Mouse (Mus musculus) megakaryocyte progenitor cell, adult 5-6 weeks (primary cell): ENCODE measurements around the gene Cd4. TPM values are rescaled to one million over a fixed set of nuclear protein-coding genes. Genes with fewer than 3 reads are reported as not detected.
"Not testable (repeated sequence)": the region's sequence is repeated elsewhere in the genome, so short reads cannot be mapped to it uniquely, and the experiment has no call there.

Experiments used
- ATAC-seq: replicated peaks from 2 replicates; pipeline ENCODE4 v1.8.0; 2016; ENCODE audit warnings: mild to moderate bottlenecking, moderate TSS enrichment, inconsistent platforms; ENCODE audit not compliant: poor library complexity
- total RNA-seq, 2 experiments: library from RNA; stranded (forward) in 1 of 2; stranded (reverse) in 1 of 2; fragments of 157-497, 149-512 nt in 1 of 2; fragments of 200-1000 nt in 1 of 2; gene quantifications; 2 replicates each; pipeline versions ENCODE4 v1.2.3 to v1.2.4; 2015 to 2017

The Cd4 gene
- total RNA-seq, 2 experiments from 2014 or later, result 0.08 to 0.42 TPM

DNA sequence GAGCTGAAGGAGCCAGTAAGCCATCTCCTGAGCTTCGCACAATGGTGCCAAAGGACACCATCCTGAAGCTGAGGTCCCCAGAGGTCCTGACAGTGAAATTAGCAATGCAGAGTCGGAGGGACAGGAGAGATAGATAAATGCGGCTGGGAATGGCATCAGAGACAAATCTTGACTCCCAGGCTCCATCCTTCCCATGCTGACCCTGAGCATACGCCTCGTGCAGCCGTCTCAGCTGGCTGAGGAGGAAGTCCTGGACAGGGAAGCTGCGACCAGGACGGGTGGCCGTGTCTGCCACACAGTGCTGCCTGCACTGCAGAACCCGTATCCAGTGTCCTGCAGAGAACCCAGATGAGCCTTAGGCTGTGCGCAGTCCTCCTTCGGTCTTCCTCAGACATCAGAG is 33.4 kb downstream of the Cd4 start:
- ATAC-seq, result no peak

DNA sequence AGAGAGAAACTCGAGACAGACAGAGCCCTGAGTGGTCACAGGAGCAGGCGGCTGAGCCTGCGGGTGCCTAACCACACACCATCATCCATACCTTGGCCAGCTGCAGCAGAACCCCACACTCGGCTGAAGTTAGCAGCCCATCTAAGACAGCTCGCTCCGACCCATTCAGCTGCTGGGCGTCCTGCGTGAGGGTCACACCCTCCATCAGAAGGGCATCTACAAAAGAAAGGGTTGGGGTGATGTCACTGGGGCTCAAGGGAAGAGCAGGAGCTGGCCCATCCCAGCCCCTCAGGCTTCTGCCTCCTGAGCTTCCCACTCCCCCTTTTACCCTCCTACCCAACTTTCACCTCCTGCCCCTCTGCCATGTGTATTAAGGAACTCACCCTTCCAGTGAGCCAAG is 37.5 kb downstream of the Cd4 start:
- ATAC-seq, result no peak

DNA sequence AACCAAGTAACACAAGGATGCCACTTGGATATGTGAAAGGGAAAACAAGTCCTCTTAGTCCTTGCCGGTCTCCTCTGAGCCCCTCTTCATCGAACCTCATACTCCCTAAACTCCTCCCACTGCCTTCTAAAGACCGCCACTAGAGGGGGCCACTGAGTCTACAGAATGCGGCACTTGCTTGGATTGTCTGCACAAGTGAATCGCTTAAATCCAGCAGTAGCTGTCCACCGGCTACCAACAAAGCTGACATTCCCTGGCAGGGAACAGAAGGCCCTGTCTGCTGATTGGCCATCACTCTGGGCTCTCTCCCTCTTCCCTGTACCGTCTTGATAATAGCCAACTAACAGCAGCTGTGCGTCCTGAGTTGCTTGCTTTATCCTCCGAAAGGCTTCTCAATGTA is 40.7 kb downstream of the Cd4 start:
- peak; percentile 98 for ATAC-seq

DNA sequence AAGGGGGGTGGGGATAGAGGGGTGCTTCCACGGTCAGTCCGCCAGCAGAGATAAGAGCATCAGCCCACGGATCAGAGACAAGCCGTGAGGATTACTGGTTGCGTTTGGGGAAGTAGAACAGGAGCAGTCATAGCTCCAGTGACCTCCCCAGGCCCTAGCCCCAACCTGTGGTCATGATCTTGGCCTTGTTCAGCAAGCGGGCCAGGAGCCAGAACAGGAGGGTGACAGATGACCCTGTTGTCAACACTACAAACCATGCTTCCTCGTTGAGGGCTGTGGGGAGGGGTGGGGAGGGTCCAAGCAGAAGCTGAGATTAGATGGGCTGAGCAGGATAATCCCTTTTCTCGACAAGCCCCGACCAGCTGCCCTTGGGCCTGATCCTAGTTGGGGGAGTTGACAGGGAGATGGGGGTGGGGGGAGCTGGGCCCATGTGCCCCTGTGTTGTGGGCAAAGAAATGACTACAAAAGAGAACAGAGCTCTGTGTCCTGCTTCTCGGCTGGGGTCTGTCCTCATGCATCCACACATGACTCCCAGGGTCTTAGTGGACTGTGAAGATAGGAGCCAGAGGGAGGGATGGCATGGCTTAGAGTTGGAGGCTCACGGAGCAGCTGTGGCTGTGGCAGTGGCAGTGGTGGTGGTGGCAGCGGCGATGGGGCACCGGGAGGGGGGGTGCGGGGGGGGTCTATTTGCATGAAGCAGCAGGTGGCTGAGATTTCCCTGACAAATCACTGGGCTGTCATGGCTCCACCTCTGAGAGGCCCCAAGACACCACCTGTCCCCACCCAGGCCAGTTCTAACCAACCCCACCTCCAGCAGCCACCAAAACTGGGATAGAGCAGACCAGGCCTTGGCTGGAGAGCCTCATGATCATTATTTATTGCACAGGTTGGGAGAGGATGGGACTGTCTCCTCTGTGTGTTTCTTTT is 47.5 kb downstream of the Cd4 start, which contains the start of gene Gnb3:
Gnb3 (minus strand) TSS at position 35 of the 927 bp plus-strand sequence.
- ATAC-seq, result peak; percentile 62

DNA sequence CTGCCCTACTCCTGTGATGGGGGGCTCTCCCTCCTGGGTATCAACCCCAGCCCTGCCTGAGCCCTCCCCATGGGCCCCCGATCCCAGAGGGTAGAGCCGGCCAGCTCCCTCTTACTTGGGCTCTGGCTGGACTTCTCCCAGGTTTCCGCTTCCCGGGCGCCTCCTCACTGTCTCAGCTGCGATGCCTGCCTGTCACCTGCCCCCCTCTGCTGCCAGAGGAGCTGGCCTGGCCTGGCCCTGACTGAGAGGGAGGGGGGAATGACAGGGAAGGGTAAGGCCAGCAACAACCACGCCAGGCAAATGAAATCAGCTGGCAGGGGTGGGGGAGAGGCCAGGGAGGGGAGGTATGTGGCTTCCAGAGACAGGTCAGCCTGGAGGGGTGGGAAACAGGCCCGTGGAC is 48.2 kb downstream of the Cd4 start:
- no peak for ATAC-seq

DNA sequence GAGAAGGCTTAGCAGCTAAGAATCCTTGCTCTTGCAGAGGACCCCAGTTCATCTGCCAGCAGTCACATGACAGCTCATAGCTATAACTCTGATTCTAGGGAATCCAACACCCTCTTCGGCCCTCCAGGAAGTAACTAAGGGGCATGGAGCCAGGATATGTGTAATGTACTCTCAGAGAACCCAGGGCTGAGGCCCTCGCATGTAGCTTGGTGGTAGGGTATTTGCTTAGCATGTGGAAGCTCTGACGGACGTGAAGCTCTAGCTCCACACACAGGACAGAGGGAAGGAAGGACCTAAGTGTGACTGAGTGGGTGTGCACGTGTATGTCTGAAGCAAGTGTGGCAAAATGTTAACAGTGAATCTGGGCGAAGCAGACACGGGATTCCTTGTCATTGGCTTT is 51.6 kb downstream of the Cd4 start:
- no peak for ATAC-seq

DNA sequence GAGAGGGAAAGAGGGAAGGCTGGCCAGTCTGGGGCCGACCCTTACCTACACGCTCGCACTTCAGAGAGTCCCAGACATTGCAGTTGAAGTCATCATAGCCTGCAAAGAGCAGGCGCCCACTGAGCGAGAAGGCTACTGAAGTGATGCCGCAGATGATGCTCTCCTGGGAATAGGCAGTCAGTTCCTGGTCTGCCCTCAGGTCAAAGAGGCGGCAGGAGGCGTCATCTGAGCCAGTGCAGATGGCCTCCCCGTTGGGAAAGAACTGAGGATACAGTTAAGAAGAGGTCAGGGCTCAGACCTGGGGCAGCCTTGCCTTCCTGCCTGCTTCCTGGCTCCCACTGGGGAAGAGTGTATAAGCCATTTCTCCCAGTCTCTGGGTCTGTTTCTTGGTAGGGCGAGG is 52.5 kb downstream of the Cd4 start:
- ATAC-seq, result no peak

DNA sequence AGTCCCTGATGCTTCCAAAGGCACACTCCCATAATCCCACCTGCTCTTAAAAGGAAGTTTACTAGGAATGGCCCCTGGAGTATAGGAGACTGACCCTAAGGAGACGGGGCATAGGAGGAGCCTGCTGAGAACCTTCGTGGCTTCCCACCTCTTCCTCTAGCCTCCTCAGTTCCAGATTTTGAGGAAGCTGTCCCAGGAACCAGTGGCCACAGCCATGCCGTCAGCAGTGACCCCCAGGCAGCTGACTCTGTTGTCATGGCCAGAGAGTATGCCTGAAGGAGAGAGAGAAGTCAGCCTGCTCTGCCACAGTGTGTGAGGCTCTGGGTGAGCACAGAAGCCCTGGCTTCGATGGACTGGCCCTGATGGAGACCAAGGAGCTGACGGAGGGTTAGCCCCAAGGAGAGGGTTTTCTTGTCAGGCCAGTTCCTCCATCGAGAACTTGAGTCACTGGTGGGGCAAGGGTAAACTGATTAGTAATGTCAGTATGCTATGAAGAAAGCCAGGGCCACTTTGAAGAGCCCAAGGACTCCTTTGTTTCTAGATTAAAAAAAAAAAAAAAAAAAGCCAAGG is 53.4 kb downstream of the Cd4 start:
- no peak for ATAC-seq

DNA sequence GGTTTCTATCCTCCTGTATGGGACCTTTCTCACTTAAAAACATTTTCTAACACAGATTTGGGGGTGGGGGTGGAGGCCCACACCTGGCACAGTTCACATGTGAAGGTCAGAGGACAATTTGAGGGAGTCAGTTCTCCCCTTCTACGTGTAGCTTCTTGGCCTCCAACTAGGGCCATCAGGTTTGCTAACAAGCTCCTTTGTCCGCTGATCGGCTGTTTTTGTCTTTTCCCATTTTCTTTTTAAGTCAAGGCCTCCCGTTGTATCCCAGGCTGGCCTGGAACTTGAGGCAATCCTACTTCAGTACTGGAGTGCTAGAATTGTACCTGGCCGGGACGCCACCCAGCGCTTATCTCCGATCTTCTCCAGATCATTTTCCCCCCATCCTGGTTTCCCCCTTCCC is 56.4 kb downstream of the Cd4 start:
- no peak for ATAC-seq

DNA sequence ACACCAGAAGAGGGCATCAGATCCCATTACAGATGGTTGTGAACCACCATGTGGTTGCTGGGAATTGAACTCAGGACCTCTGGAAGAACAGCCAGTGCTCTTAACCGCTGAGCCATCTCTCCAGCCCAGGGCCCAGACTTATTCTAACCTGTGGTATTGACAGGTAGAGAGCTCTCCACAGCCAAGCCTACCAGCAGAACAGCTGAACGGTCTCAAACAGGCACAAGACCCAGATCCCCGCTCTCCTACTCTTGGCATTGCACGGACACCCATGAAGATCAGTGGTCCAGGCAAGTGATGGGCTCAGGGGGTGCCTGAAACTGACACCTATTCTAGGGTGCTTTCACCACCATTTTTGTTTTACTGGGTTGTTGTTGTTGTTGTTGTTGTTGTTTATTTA is 56.8 kb downstream of the Cd4 start:
- not testable (repeated sequence) for ATAC-seq

DNA sequence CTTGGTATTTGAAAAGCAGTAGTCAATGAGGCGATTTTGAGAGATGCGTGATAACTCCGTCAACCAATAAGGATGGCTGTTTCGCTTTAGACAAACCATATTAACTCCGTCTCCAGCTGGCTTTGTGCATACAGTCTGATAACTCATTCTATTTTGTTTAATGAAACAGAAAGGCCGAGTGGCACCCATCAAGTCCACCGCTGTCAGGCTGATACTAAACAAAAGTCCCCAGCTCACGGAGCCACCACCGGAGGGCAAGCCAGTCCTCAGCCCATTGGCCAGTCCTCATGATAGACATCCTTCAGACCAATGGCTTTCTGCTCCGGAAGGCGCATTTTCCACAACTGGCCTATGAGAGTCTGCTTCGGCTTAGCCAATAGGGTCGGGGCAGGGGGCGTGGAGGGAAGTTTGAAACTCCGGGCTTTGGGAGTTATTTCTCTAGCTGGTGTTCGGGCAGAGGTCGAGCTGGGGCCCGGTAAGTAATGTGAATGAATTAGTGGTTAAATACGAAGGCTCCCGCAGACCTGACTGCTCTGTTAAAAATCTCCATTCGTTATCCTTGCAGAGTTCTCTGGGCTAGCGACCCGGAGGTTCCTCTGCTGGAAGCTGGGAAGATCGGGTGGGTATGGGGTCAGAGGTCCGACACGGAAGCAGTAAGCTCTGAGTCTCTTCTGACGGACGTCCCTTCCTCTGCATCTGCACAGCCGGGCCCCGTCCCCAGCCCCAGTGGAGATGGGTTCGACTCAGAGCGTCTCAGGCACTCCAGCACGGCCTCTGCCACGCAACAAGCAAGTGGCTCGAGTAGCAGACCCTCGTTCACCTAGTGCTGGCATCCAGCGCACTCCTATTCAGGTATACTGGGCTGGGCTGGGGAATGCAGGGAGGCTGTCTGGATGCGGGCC is 58.0 kb downstream of the Cd4 start:
- ATAC-seq, result peak; percentile 59

DNA sequence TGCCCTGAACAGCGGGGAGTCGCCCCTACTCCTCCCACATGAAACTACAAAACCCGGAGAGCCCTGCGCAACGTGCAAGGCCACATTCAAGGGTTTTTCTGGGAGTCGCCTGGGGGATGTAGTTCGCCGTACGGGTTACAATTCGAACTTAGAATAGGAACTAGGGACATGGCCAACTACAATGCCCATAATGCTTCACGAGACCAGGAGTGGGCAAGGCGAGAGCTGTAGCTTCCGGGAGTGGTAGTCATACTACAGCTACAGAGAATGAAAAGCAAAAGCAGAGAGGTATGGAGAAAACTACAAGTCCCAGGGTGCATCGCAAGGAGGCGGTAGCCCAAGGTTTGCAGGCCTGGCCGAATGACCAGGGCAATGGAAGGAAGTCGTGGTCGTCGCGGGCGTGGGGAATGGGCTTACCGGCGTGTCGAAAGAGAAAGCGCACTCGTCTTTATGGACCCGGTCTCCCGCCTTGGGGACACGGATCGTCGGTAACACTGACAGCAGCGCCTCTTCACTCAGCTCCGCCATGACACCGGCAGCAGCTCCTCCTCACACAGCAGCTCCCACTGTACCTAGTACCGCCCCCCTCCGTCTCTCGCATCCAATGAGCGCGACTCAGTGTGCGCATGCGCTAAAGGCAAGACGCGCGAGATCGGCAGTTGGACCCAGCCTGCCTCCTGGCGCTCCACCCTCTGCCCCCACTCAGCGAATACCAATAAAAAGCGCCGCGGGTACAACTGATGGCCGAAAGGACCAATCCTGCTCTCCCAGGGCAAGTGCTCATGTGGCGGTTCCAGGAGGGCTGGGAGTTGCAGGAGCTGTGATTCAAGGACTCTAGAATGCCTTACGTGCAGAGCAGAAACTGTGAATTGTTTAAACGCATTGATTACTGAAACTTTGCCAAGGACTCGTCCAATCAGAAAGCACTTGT is 58.9 kb downstream of the Cd4 start, which contains the start of the genes Usp5 and Cdca3:
Usp5 (minus strand) TSS at position 617 of the 931 bp plus-strand sequence.
Cdca3 (plus strand) TSS at position 680 of the 931 bp plus-strand sequence.
- ATAC-seq, result peak; percentile 74

DNA sequence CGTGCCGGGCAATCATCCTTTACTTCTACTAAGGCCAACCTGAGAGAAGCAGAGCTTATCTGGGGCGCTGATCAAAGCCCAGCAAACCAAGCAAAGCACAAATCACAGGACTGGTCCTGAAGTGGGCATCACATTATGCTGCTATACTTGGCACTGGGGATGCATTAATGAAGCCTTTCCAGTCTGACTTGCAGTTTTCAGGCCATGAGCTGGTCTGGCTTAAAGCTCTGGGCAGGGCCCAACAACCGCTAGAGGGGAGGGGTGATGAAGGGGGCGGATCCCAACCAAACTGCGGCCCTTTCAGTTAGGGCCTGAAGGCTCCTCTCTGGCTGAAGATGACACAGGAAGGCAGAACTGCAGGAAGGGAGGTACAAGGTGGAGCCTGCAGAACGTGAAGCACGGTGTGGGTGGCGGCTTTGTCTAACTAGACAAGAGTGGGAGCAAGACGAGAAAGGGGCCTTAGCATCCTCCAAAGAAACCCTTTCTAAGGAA is 59.9 kb downstream of the Cd4 start:
- ATAC-seq, result peak; percentile 32

DNA sequence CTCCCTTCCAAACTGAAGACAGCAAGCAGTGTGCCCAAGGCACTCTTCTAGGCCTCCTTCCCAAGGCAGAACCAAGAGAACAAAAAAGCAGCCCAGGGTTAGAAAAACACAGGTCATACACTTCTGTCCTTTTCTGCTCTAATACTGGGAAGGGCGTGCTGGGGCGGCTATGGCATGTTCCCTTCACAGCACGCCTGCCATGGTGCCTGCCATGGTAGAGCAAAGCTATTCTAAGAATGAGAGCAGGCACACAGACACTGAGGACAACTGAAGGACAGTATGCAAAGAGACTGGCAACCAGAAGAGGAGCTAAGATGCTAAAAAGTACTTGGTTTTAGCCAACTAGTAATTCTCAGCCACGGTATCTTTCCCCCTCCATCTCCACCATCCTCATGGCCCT is 66.0 kb downstream of the Cd4 start:
- no peak for ATAC-seq

DNA sequence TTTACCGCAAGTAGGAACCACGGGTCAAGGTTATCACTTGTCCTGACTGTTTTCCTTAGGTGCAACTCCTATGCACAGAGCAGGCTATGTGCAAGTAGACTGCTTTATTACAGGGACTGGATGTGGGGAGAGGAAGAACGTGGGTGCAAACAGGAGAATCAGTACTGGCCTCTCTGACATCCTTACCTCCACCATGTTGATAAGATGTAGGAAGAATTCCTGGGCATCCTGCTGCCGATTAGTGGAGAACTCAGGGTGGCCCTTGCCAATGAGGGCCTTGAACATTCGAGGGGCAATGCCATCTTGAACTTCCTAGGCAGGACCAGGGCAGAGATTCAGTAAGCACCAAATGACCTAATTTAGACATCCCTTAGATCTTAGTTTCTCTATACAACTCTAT is 67.1 kb downstream of the Cd4 start:
- no peak for ATAC-seq

DNA sequence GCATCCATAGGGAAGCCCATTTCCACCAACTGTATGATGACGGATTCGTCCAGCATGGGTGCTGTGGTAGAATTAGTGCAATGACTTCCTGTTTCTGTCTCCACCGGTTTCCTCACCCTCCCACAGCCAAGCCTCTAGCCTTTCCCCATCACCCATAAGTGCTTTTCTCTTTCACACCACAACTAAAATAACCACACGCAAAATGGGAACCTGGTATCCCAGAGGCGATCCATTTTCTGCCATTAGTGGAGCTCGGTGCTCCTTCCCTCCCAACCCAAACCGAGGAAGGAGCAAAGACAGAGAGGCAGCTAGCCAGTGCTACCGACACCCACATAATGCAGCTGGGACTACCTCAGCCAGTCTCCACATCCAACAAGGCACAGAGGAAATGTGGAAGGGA is 70.0 kb downstream of the Cd4 start:
- ATAC-seq, result peak; percentile 64

DNA sequence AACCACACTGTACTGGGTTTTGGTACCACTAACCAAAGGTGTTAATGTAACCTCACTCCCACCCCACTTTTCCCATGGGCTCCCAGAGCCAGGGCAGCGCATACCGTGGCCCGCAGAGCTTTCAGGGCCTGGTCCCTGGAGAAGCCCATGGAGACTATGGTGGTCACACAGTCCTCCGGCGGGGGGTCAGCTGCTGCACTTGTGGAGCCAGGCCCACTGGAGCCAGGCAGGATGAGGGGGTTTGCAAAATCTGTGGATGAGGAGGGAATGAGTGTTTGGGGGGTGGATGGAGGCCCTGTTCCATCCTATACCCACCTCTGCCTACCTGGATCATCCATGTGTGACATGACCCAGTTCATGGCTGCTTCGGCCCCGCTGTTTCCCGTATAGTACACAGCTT is 70.5 kb downstream of the Cd4 start:
- ATAC-seq, result no peak

DNA sequence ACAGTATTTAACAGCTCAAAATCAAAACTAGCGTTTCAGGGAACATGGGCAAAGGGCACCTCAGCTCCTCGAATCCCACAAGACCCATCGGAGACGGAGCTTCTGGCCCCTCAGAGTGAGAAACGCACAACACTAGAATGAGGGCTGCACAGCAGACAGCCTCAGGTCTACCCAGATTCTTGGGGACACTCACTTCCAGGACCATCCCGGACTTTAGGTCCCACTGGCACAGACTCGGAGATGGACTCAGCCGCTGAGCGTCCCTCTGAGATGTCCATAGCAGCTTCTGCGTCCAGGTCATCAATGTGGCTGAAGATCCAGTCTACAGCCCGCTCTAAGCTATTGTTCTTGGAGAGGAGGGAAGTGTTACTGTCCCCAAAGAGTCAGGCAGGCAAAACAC is 70.9 kb downstream of the Cd4 start:
- no peak for ATAC-seq

DNA sequence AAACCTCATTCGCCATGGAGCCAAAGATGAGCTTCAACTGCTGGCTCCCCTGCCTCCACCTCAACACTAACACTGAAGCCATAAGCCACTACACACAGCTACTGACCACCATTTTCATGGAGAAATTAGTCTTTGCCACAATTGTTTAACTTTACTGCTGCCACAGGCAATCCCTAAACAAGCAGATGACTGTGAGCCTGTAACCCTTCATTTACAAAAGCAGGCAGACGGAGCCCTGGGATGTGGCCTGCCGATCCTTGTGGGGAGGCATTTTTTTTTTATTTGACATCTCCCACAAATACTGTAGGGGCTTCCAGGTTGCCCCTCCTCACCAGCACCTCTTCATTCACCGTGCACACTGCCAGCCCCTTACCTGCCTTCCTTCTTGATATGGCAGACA is 71.4 kb downstream of the Cd4 start:
- ATAC-seq, result no peak
